Mouse (Mus musculus): ENCODE measurements around the gene Knstrn.

Gene Knstrn

GRCm38 (mm10) chr2:118871032-118871431 lies 57.2 kb downstream of the Knstrn start:
- no peak for DNase-seq

DNA sequence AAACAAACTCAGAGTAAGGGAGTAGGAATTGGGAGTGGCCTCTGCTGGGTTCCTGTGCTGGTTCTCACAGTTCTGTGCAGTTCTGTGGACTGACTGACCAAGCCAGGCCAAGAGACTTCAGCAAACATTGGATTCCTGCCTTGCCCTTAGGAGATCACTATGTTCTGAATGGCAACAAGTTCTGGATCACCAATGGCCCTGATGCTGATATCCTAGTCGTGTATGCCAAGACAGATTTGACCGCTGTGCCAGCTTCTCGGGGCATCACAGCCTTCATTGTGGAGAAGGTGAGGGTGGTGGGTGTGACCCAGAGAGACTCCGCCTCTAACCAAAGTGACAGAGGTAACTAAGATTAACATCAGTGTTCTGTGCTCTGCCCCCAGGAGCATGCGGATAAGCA lies 59.2 kb downstream of the Knstrn start:
- DNase-seq = no peak

GRCm38 (mm10) chr2:118873890-118874430 lies 60.2 kb downstream of the Knstrn start:
- DNase-seq = no peak

- no peak for DNase-seq
Measured at GRCm38 (mm10) chr2:118875316-118875715, 61.5 kb downstream of the Knstrn start.

DNA sequence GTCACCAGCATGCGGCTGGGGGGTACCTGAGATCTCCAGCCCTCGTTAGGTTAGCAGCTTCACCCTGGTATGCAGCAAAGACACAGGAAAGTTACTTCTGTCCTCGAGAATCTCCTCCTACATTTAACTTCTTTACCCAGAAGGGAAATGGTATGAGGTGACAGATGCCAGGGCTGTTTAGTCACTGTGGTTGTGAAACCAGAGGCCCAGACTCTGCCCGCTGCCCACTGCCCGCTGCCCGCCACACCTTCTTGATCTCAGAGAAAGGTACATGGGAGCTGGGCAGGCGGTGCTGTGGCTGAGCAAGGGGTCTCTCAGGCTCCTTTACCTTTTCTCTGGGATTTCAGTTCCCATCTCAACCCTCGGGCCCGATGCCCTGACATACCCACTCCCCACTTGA lies 62.6 kb downstream of the Knstrn start:
- DNase-seq = no peak

DNA sequence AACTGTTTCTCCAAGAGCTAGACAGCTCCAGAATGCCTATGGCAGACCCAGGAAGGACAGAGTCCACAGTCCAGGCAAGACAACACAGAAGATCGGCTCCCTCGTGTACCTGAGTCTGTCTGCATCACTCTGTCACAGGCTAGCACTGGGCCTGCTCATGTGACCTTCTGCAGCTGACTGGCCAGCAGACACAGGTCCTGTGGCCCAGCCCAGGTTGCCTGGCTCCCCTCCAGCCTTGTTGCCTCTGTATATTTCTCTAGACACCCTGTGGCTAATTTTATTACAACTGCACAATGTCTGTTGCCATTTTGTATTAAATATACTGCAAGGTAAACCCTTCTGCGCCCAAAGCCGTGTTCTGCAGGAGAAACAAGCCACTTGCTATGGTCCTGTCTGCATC lies 67.2 kb downstream of the Knstrn start:
- DNase-seq = no peak

GRCm38 (mm10) chr2:118881956-118882355 lies 68.2 kb downstream of the Knstrn start:
- DNase-seq = no peak

DNA sequence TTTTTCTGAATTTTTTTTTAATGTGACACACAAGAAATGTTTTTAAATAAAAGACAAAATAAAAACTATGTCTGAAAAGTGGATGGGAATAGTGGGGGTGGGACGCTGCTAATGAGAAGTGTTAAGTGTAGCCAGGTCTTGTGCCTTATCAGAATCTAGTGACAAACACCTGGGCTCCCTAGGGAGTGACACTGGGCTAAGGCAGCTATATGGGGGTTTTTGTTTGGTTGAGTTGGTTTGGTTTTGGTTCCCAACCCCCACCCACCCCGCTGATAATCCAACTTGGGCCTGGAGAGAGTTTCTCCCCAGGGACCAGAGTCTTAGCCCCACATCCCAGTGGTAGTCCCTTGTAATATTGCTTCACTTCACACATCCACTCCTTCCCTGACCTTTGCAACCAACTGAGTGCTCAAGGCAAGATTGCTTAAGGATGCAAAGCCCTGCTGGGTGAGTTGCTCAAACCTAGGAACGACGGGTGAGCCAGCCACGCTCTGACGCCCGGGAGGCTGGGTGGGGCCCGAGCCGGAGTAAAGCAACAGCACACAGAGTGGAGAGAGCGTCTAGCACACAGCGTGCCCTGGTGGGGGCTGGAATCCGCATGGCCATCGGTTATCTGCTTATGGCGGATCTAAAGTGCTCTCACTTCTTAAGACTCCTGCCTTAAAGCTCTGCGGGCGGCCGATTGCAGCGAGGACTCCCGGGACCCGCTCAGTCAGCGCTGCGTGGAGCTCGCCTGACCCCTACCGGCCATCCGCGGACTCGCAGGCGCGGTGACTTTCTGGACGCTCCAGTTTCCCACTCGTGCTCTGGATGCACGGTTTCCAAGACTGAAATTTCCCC lies 69.3 kb downstream of the Knstrn start:
- peak; percentile 92 for DNase-seq

GRCm38 (mm10) chr2:118887440-118887839 lies 73.6 kb downstream of the Knstrn start:
- DNase-seq = no peak

DNA sequence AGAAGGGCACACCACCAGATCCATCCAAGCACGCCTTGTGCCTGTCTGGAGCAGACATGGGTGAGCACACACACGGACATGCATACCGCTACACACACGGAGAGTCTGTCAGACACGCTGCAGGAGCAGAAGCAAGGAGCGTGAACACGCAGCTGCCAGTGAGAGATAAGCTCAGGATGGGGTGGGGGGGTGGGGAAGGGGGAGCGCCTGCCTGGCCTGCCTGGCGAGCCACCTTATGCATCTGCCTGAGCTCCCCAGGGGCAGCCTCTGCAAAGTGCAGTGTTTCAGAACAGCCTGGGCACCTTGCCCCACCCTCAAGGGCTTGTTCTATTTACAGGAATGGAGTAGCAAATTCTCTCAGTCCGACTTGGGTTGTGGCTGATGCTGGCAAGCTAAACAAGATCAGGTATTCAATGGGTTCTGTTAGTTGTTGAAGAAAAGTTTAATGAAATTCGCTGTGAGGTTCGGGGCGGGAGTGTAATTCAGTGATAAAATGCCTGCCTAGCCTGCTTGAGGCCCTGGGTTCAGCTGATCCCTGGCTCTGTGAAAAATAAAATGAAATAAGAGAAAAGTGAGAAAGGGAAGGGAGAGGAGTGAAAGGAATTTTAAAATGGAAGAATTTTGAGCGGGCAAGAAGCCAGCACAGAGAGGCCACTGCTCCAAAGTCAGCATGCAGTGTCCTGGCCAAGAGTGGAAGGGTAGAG lies 74.2 kb downstream of the Knstrn start:
- DNase-seq = no peak

DNA sequence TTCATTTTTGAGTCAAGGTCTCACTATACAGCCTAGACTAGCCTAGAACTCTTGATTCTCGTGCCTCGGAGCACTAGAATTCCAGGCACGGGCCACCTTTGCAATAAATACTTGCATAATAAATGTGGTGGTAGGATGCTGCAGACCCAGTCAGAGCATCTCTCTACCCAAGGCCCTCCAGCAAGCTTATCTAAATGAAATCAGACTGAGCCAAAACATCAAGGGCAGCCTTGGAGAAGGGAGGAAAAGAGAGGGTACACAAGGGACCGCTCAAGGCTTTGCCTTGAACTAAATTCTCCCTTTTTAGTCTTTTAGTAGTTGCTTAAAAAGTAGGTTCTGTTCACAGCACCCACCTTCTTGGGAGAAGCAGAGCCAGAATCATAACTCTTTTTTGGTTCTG lies 77.4 kb downstream of the Knstrn start:
- no peak for DNase-seq

DNA sequence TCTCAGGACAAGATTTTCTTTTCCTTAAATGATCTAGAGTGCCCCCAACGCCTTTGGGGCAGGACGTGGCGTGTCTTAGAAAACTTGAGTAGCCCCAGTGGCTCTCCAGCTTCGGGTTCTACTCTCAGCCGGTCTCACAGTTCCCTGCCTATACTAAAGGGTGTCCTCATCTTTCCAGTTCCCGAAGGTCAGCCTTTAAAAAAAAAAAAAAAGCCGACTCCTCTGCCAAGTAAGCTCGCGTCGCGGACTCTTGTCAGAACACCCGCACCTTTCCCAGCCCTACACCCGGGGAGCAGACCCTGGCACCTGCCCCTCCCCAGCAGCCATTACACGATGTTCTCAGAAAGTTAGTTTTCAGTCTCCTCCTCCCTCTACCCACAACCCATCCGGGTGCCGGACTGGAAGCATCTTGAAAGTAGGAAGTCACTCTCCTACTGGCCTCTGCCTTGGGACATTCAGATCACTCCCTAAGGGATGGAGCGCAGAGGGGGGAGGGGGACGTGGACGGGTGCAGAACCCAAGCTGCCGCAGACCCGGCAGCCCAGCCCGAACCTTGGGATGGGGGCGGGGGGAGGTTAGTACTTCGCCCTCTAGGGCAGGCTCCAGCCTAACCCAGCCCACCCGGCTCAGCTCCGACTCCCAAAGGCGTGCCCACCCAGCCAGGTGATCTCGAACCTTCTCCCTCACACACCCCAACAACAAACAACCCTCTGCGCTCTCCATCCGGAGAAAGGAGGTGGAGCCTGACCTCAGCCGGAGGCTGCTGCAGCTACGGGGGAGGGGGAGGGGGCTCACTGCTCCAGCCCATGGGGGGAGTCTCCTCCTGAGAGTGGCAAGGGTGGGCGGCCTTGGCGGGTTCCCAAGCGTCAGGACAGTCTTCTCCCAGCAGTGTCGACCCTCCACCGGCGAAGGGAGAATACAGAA lies 82.4 kb downstream of the Knstrn start:
- peak; percentile 55 to 68 for DNase-seq

DNA sequence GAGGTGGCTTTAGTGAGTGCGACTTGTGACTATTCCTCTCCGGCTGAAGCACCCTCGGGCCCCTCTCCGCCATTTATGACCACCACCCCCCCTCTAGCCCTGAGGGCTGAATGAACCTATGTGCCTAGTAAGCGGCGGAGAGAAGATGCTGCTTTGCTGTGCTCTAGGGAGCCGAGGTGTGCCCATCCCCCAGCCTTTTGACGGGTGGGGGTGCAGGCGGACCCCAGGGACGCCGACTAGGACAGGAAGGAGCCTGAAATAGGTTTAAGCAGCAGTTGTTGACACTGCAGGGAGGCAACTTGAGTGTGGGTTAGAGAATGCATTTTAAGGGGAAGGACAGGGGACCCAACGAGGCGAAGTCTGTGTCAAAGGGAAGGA lies 83.1 kb downstream of the Knstrn start:
- no peak for DNase-seq

DNA sequence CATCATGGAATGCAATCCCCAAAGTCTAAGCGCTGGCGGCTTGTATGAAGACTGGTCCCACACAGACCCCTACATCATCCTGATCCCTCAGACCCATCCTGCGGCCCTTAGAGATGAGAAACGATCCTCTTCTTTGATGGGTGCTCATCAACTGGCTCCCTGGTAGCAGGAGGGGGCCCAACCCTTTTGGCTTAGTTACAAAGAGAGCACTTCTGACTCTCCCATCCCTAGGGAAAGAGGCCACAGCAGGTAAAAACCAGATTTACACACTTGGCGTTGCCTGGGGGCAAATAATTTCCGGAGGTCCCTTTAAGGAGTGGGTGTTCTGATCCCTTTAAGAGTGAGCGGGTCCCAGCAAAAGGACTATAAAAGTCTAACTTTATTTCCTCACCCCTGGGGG lies 83.6 kb downstream of the Knstrn start:
- no peak for DNase-seq

DNA sequence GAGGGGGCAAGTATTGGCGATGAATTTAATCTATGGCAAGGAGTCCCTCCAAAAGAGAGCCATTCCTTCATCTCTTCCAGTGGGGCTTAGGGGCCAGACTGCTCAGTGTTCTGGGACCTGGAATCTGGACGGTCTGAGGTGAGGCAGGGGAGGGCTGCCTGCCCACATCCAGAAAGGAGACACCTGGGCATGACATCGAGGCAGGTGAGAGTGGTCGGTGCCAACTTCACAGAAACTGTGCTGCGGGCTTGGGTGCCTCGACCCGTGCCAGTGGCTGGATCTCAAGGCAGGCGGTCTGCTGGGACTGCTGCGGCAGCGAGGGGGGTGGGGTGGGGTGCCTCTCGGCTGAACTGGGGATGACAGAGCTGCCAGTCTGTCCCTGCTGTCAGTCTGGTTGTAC lies 84.0 kb downstream of the Knstrn start:
- DNase-seq = no peak

GRCm38 (mm10) chr2:118898771-118899170 lies 85.0 kb downstream of the Knstrn start:
- no peak for DNase-seq

DNA sequence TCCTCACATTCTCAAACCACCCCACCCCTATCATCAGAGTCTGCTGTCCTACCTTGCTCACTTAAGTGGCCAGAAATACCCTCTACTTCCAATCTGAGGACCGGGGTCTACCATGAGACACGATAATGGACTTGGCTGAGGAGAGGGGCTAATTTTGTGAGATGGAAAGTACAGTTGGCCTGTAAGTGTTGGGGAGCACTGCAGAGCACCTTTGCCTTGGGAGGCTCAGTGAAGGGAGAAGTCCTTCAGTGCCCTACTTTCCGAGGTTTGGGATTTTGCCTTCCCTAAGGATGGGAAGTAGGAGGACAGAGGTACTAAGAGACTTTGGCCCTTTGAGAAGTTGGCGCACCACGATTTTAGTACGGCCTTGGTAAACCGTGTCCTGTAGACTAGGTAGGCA lies 85.5 kb downstream of the Knstrn start:
- DNase-seq = no peak

DNA sequence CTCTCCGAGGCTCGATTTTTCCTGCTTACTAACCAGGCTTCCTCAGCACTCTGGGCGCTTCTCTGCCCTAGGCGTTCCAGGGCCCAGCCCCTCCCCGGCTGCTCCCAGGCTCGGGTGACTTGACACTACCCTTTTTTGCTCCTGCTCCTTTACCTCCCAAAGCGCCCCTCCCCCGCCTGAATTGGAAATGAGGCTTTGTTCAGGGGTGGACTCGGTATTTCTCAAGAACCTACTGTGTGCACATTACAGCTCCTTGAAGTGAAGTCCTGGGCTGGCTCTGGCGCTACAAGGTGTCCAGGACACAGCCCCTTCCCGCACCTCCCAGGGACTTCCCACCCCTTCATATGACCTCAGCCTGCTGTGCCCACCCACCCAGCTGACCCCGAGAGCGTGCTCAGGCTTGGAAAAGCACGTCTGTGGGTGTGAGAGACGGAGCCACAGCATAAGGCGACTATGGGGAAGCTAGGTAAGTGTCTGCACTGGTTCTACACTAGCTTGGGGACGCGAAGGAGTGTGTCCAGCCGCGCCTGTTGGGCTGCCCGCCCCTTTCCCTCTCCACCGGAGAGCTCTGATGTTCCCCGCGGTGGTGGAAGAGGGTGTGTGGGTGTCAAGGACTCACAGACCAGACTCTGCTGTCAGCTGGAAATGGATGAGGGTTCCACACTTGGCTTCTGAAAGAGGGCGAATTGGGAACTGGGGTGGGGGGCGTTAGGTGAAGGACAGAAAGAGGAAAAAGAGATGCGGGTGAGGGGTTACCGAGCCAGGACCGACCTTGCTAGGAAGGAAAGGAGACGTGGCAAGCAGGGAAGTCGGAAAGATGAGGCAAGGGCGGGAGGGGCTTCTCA lies 86.4 kb downstream of the Knstrn start, which contains the start of gene Bahd1:
Gene Bahd1, plus strand, starts transcription at position 397 of the 845 bp plus-strand sequence.
- DNase-seq = peak; percentile 62 to 63

GRCm38 (mm10) chr2:118900826-118901140 lies 87.0 kb downstream of the Knstrn start:
- DNase-seq = no peak

DNA sequence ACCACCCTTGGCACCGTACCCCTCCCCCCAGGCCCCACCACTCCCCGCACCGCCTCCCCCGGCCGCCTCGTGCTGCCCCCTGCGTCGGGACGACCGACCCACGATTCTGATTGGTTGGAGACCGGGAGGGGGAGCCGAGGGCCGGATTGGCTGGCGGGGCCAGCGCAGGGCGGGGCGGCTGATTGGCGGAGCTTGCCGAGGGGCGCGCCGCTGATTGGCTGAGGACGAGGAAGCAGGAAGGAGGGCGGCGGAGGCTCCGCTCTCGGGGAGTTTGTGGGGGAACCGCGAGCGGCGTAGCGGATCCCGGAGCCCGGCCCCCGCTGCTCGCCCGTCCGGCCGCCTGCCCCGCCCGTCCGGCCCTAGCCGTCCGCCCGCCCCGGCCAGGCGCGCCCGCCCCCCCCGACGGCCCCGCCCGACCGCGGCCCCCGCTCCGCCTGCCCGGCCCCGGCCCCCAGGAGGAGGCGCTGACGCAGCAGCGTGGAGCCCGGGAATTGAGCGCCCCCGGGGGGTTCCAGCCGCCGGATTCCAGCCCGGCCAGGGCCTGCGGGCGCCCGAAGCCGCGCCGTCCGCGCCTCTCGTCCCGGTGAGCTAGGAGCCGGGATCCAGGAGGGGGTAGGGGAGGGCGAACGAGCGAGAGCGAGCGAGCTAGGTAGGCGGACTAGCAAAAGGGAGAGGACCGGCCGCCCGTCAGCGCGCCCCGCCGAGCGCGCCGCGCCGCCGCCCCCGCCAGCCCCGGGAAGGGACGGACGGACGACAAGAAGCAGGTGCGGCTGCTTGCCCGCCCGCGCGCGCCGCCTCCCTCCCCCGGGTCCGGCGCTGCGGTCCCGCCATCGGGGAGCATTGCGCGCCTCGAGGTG lies 87.6 kb downstream of the Knstrn start:
- DNase-seq = peak; percentile 97 to 99
